Mouse (Mus musculus) G1E (cell line): ENCODE results near the gene Fahd1. TPM values are rescaled to one million over a fixed set of nuclear protein-coding genes. Genes with fewer than 3 reads are reported as not detected.

Experiments
- ATAC-seq: 2 replicates; pipeline ENCODE4 v1.8.0; 2016; ENCODE audit warnings: mild to moderate bottlenecking; ENCODE audit not compliant: insufficient number of reproducible peaks, poor library complexity, low FRiP score, severe bottlenecking; ENCODE audit errors: extremely low read depth
- DNase-seq: peaks from one replicate; pipeline ENCODE4 v3.0.0; 2012; ENCODE audit warnings: low spot score
- H3K27me3 ChIP-seq: 2 replicates; pipeline ENCODE4 v1.6.1; 2012; ENCODE audit warnings: mild to moderate bottlenecking, low read length, inconsistent platforms; ENCODE audit not compliant: insufficient read depth
- H3K36me3 ChIP-seq: replicated peaks from 2 replicates; pipeline ENCODE3; 2012; ENCODE audit warnings: mild to moderate bottlenecking, inconsistent platforms
- H3K4me1 ChIP-seq: 2 replicates; pipeline ENCODE4 v1.6.1; 2012; ENCODE audit warnings: low read depth, low read length, inconsistent platforms, mixed read lengths; ENCODE audit not compliant: insufficient read depth
- H3K4me3 ChIP-seq: 2 replicates; pipeline ENCODE4 v1.5.1; 2012; ENCODE audit warnings: low read depth, mild to moderate bottlenecking, inconsistent platforms, low read length, moderate library complexity, mixed read lengths
- H3K9me3 ChIP-seq: replicated peaks from 2 replicates; pipeline ENCODE4 v1.6.1; 2012; ENCODE audit warnings: inconsistent platforms
- CTCF ChIP-seq: IDR thresholded peaks from 2 replicates; pipeline ENCODE4 v1.5.1; 2012; ENCODE audit warnings: low read depth, low read length, inconsistent platforms, mixed read lengths
- GATA1 ChIP-seq: IDR thresholded peaks from 2 replicates; pipeline ENCODE4 v1.6.1; 2012; ENCODE audit warnings: borderline replicate concordance, low read length, inconsistent platforms, mixed read lengths
- GATA2 ChIP-seq: IDR thresholded peaks from 2 replicates; pipeline ENCODE4 v1.6.1; 2012; ENCODE audit warnings: low read depth, low read length, inconsistent platforms, borderline replicate concordance
- POLR2AphosphoS5 ChIP-seq: IDR thresholded peaks from 2 replicates; pipeline ENCODE4 v1.6.1; 2012; ENCODE audit warnings: low read depth, low read length, inconsistent platforms; ENCODE audit not compliant: insufficient replicate concordance
- TAL1 ChIP-seq: conservative IDR thresholded peaks from 2 replicates; pipeline ENCODE4 v1.6.1; 2012; ENCODE audit warnings: low read depth, low read length, inconsistent platforms, mixed read lengths
- polyA plus RNA-seq: library from polyadenylated mRNA; stranded (reverse); fragments of >175 nt; gene quantifications from 2 replicates; pipeline ENCODE4 v1.2.3, GENCODE M21; 2012
- total RNA-seq, 2 experiments: library from RNA; stranded (forward) in 1 of 2; stranded (reverse) in 1 of 2; fragments of 200-1000 nt in 1 of 2; fragments of >200 nt in 1 of 2; fragmentation: Nextera tagmentation in 1 of 2; gene quantifications; 2 replicates each; pipeline ENCODE4 v1.2.3; 2014 to 2017

Fahd1 gene
- total and polyA plus RNA-seq, 3 experiments = 4.5 to 16.1 (median 7.9) TPM

GRCm38 (mm10) chr17:24850773-24851127, 586 bp upstream of the Fahd1 start:
- Histone ChIP-seq H3K4me3 (peak overlapping the region; percentile 81), H3K27me3 (no peaks in the 10 kb centered on the region), H3K9me3 (no peaks in the 10 kb centered on the region), H3K4me1 (peaks cover 17% of the 10 kb centered on the region), H3K36me3 (peaks cover 46% of the 10 kb centered on the region)
- DNase-seq (no peak), ATAC-seq (no peak)
- no peak for TF ChIP-seq TAL1
- TF ChIP-seq POLR2AphosphoS5 = no peak
- no peak for TF ChIP-seq CTCF
- TF ChIP-seq GATA1 = no peak
- no peak for TF ChIP-seq GATA2

DNA sequence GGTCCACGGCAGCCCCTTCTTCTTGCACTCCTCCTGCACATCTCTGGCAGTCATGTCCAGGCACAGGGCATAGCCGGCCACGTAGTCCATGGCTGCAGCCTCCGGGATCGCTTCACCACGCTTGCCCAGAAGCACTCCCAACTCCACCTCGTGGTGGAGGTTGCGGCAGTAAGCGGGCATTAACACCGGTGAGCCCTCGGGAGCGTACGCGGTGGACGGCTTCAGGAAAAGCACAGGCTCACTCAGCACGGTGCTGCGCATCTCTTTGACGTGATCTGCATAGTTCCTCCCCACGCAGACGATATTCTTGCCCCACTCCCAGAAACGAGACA, 465 bp downstream of the Fahd1 start:
- H3K4me3 ChIP-seq = peak overlapping the region; percentile 81
- TF ChIP-seq GATA1 (no peak), CTCF (no peak), GATA2 (no peak), TAL1 (no peak), POLR2AphosphoS5 (peak; percentile 83; the same call in 1 of the 2 replicates)
- H3K27me3 ChIP-seq = no peaks in the 10 kb centered on the region
- H3K9me3 ChIP-seq = no peaks in the 10 kb centered on the region
- H3K36me3 ChIP-seq = peaks cover 39% of the 10 kb centered on the region
- ATAC-seq = no peak
- no peak for DNase-seq
- H3K4me1 ChIP-seq = peaks cover 17% of the 10 kb centered on the region

- ATAC-seq (no peak), DNase-seq (no peak)
- TF ChIP-seq GATA1 = no peak
- TF ChIP-seq TAL1 = no peak
- TF ChIP-seq CTCF = no peak
- TF ChIP-seq GATA2 = no peak
- TF ChIP-seq POLR2AphosphoS5 = no peak
- no peaks in the 10 kb centered on the region for H3K9me3 ChIP-seq
- peak overlapping the region; percentile 81 for H3K4me3 ChIP-seq
- H3K4me1 ChIP-seq = peaks cover 17% of the 10 kb centered on the region
- no peaks in the 10 kb centered on the region for H3K27me3 ChIP-seq
- peaks cover 34% of the 10 kb centered on the region for H3K36me3 ChIP-seq
These were observed 1.5 kb downstream of the Fahd1 start for GRCm38 (mm10) chr17:24848600-24849031.

GRCm38 (mm10) chr17:24847386-24847785, 2.8 kb downstream of the Fahd1 start:
- Histone ChIP-seq H3K4me1 (peaks cover 15% of the 10 kb centered on the region), H3K36me3 (peaks cover 23% of the 10 kb centered on the region), H3K9me3 (no peaks in the 10 kb centered on the region), H3K27me3 (no peaks in the 10 kb centered on the region), H3K4me3 (no peak overlapping the region)
- ATAC-seq (no peak), DNase-seq (no peak)
- TF ChIP-seq GATA1 = no peak
- no peak for TF ChIP-seq POLR2AphosphoS5
- no peak for TF ChIP-seq GATA2
- TF ChIP-seq CTCF = no peak

DNA sequence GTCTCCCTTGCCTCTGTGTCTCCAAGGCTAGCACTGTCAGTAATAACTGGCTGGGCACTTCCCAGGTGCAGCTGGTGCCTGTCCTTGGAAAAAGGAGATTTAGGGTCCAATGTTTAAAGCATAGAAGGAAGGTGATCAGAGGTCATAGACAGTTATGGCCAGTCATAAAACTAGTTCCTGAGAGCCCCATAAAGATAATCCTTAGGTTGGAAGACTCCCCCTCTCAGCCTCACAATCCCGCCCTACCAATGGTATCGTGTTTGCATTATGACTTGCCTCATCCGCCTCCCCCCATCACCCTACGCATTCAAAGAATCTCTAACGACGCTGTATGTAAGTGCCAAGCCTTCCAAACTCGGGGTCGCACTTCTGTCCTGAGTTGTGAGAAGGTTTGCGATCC, 5.6 kb downstream of the Fahd1 start:
- H3K4me3 ChIP-seq = no peak overlapping the region

DNA sequence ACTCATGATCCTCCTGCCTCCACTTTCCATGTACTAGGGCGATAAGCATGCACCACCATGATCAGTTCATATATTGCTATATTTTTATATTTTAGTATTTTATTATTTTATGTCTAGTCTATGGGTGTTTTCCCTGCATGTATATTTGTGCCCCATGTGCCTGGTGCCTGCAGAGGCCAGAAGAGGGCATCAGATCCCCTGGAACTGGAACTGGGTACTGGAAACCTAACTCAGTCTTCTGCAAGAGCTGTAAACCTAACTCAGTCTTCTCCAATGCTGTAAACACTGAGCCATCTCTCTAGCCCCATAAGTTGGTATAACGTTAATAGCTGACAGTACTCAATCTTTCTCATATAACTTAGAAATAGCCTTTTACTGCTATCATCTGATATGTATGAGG, 7.5 kb downstream of the Fahd1 start:
- peaks cover 7% of the 10 kb centered on the region for H3K4me1 ChIP-seq
- no peak for ATAC-seq
- TF ChIP-seq GATA2 (no peak), GATA1 (no peak), POLR2AphosphoS5 (no peak), CTCF (no peak), TAL1 (no peak)

More for the DNA sequence above, 5.6 kb downstream of the Fahd1 start:
- H3K36me3 ChIP-seq = peaks cover 20% of the 10 kb centered on the region
- DNase-seq (no peak), ATAC-seq (no peak)
- peaks cover 13% of the 10 kb centered on the region for H3K4me1 ChIP-seq
- TF ChIP-seq CTCF (no peak), POLR2AphosphoS5 (no peak), GATA2 (no peak)
- peaks cover 6% of the 10 kb centered on the region; the same call in 1 of the 2 replicates for H3K27me3 ChIP-seq
- no peaks in the 10 kb centered on the region for H3K9me3 ChIP-seq

More for the DNA sequence above, 7.5 kb downstream of the Fahd1 start:
- no peak for DNase-seq
- Histone ChIP-seq H3K27me3 (peaks cover 6% of the 10 kb centered on the region; the same call in 1 of the 2 replicates), H3K4me3 (no peak overlapping the region), H3K9me3 (no peaks in the 10 kb centered on the region), H3K36me3 (peaks cover 17% of the 10 kb centered on the region)
